Mouse (Mus musculus): Measurements from ENCODE around the gene Slc16a10. TPM values are rescaled to one million over a fixed set of nuclear protein-coding genes. Genes with fewer than 3 reads are reported as not detected.

The Slc16a10 gene
- total and polyA plus RNA-seq, 3 experiments: 4.1 to 10.4 (median 4.5) TPM

GRCm38 (mm10) chr10:40084332-40085093, 57.5 kb downstream of the Slc16a10 start:
- DNase-seq (ENCODE audit: extremely low read depth): no peak
- no peak overlapping the region for H3K27ac ChIP-seq (ENCODE audit: insufficient read depth, low read depth)
- H3K4me3 ChIP-seq (replicated peaks in 1 of 3; ENCODE audit: low read depth in 2 of 3, low read length in 2 of 3, poor library complexity in 1 of 3): no peak overlapping the region
- dilution Hi-C loops (cut with MboI; ENCODE audit: extremely low pct_ligation_motif_present, extremely low pct_unique_long_range_greater_than_20kb, low sequenced_read_pairs) (no loop called here), in situ Hi-C loops (cut with MboI; ENCODE audit: low pct_ligation_motif_present, low pct_unique_long_range_greater_than_20kb, low sequenced_read_pairs) (no loop called here)
- H3K9ac ChIP-seq (ENCODE audit: insufficient read depth, low read depth): peak overlapping the region; percentile 48
- TF ChIP-seq MAFK (IDR thresholded peaks at IDR 0.05; ENCODE audit: insufficient replicate concordance, low read length) (no peak), ZKSCAN1 (IDR thresholded peaks at IDR 0.05; ENCODE audit: borderline replicate concordance, low read depth, low read length) (no peak), USF1 (IDR thresholded peaks at IDR 0.05; ENCODE audit: low read depth, low read length) (no peak), SMC3 (IDR thresholded peaks at IDR 0.05; ENCODE audit: low read depth, low read length) (no peak), MEF2A (IDR thresholded peaks at IDR 0.05; ENCODE audit: borderline replicate concordance, low read depth, low read length) (no peak), EP300 (IDR thresholded peaks at IDR 0.05; ENCODE audit: low read length) (no peak), HCFC1 (IDR thresholded peaks at IDR 0.05; ENCODE audit: low read depth, low read length) (no peak), SIN3A (IDR thresholded peaks at IDR 0.05; ENCODE audit: low read length) (no peak), ELF1 (IDR thresholded peaks at IDR 0.05; ENCODE audit: low read depth, low read length) (no peak), CHD1 (IDR thresholded peaks at IDR 0.05; ENCODE audit: low read depth, low read length) (no peak), POLR2AphosphoS2 (IDR thresholded peaks at IDR 0.05; ENCODE audit: low read depth, low read length) (no peak)
- no peaks in the 10 kb centered on the region for H3K27me3 ChIP-seq (replicated peaks)
- H3K4me1 ChIP-seq (ENCODE audit: control insufficient read depth in 1 of 2, insufficient read depth in 2 of 2): peaks cover 8 to 11% of the 10 kb centered on the region in 2 experiments
- no peak overlapping the region for H3K4me2 ChIP-seq (ENCODE audit: insufficient read depth, low read depth, poor library complexity, severe bottlenecking)
- no peaks in the 10 kb centered on the region for H3K9me3 ChIP-seq (replicated peaks; ENCODE audit: low read length)
- H3K79me2 ChIP-seq (replicated peaks; ENCODE audit: control insufficient read depth, extremely low read depth, insufficient read depth, poor library complexity, severe bottlenecking): no peaks in the 10 kb centered on the region
- peaks cover 0 to 2% of the 10 kb centered on the region in 2 experiments for H3K36me3 ChIP-seq (replicated peaks in 1 of 2; ENCODE audit: control insufficient read depth in 1 of 2, insufficient read depth in 1 of 2, low read length in 1 of 2)

- H3K9me3 ChIP-seq (replicated peaks; ENCODE audit: low read length): no peaks in the 10 kb centered on the region
- H3K79me2 ChIP-seq (replicated peaks; ENCODE audit: control insufficient read depth, extremely low read depth, insufficient read depth, poor library complexity, severe bottlenecking): no peaks in the 10 kb centered on the region
- DNase-seq (ENCODE audit: extremely low read depth): no peak
- H3K36me3 ChIP-seq (replicated peaks in 1 of 2; ENCODE audit: control insufficient read depth in 1 of 2, insufficient read depth in 1 of 2, low read length in 1 of 2): peaks cover 0 to 2% of the 10 kb centered on the region in 2 experiments
- in situ Hi-C loops (cut with MboI; ENCODE audit: low pct_ligation_motif_present, low pct_unique_long_range_greater_than_20kb, low sequenced_read_pairs): no loop called here
- no peak overlapping the region for H3K27ac ChIP-seq (ENCODE audit: insufficient read depth, low read depth)
- TF ChIP-seq MAFK (IDR thresholded peaks at IDR 0.05; ENCODE audit: insufficient replicate concordance, low read length): no peak
- TF ChIP-seq UBTF (IDR thresholded peaks at IDR 0.05; ENCODE audit: low read depth, low read length): no peak
- no peak for TF ChIP-seq MAZ (IDR thresholded peaks at IDR 0.05; ENCODE audit: low read depth, low read length)
- TF ChIP-seq MAX (IDR thresholded peaks at IDR 0.05; ENCODE audit: low read length): no peak
- no peak for TF ChIP-seq CTCF (conservative IDR thresholded peaks at IDR 0.05 in 1 of 2, IDR thresholded peaks at IDR 0.05 in 1 of 2; ENCODE audit: low read depth in 2 of 2, low read length in 2 of 2)
- no peak for TF ChIP-seq CHD1 (IDR thresholded peaks at IDR 0.05; ENCODE audit: low read depth, low read length)
- TF ChIP-seq ELF1 (IDR thresholded peaks at IDR 0.05; ENCODE audit: low read depth, low read length): no peak
- TF ChIP-seq CHD2 (IDR thresholded peaks at IDR 0.05; ENCODE audit: low read length): no peak
- TF ChIP-seq USF1 (IDR thresholded peaks at IDR 0.05; ENCODE audit: low read depth, low read length): no peak
- TF ChIP-seq JUND (conservative IDR thresholded peaks at IDR 0.05; ENCODE audit: low read depth, low read length): no peak
- H3K4me2 ChIP-seq (ENCODE audit: insufficient read depth, low read depth, poor library complexity, severe bottlenecking): no peak overlapping the region
- peaks cover 8 to 11% of the 10 kb centered on the region in 2 experiments for H3K4me1 ChIP-seq (ENCODE audit: control insufficient read depth in 1 of 2, insufficient read depth in 2 of 2)
- no peak overlapping the region for H3K9ac ChIP-seq (ENCODE audit: insufficient read depth, low read depth)
- H3K27me3 ChIP-seq (replicated peaks): no peaks in the 10 kb centered on the region
- H3K4me3 ChIP-seq (replicated peaks in 1 of 3; ENCODE audit: low read depth in 2 of 3, low read length in 2 of 3, poor library complexity in 1 of 3): no peak overlapping the region
- dilution Hi-C loops (cut with MboI; ENCODE audit: extremely low pct_ligation_motif_present, extremely low pct_unique_long_range_greater_than_20kb, low sequenced_read_pairs): no loop called here
Measured at GRCm38 (mm10) chr10:40083556-40083955, 58.5 kb downstream of the Slc16a10 start.

All from CH12.LX (cell line).